Mouse (Mus musculus) erythroblast, embryonic 14.5 days (primary cell): ENCODE measurements around the gene Fancl.

ENCODE experiments used
- GATA1 ChIP-seq: IDR thresholded peaks from 2 replicates; pipeline ENCODE4 v1.6.1; 2012; ENCODE audit warnings: low read length, inconsistent platforms, mixed read lengths
- TAL1 ChIP-seq: IDR thresholded peaks from 3 replicates; pipeline ENCODE4 v1.6.1; 2012; ENCODE audit warnings: low read length, inconsistent platforms, mixed read lengths

DNA sequence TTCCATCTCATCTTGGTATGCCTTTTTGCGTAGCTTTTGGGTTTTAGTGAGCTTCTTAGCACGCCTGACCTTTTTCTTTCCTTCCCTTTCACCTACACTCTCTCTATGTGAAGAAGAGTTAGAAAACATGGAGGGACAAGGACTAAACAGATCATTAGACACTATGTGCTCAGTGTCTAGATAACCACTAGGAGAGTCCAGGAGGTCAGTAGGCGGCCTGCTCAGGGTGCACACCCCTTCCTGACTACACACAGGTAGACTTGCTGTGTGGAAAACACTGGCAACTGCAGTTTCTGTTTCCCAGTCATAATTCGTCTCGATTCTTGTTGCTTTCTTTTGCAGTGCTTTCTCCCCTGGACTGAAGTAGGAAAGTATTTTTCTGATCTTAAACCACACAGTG, 110.0 kb downstream of the Fancl start:
- TF ChIP-seq GATA1, result no peak
- no peak for TF ChIP-seq TAL1
